Comparison of ENCODE assay signal across 27 mouse cellular contexts in the genomic region with DNA sequence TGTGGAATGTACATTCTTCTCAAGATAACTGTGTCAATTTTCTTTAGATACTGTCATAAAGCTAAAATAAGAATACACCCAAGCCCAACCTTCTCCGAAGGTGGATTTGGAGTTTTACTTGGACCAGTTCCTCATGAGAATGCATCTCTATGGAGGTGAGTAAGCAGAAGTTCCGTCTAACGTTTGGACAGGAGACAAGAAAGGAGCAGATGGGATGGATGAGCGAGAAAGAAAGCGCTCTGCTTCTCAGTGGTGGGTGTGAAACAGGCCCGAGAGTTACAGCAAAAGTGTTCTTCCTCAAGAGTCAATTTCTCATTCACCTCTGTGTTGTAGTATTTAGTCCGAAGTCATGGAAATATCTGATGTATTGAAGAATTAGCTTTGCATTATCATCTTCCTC. TPM values are rescaled to one million over a fixed set of nuclear protein-coding genes. Genes with fewer than 3 reads are reported as not detected.
A peak's percentile ranks its signal among the peaks of the same experiment; 100 is the strongest.
DNase-seq lines count a peak whose midpoint lies in the region; ATAC-seq and TF ChIP-seq lines count a peak whose summit lies in the region.
"Had no signal": no experiment of that assay in that cellular context is flagged by ENCODE, and none has a peak within 500 bp of the region (broad histone marks: within the 10 kb centered on the region; RNA-seq: fewer than 3 reads in every experiment).

No protein-coding gene starts in this region.

- H3K36me3 ChIP-seq in CH12.LX (replicated peaks in 1 of 2; ENCODE audit: control insufficient read depth in 1 of 2, insufficient read depth in 1 of 2, low read length in 1 of 2), result no peaks in the 10 kb centered on the region
- H3K36me3 ChIP-seq in liver, embryonic 12.5 days, result no peaks in the 10 kb centered on the region
- H3K36me3 ChIP-seq: forebrain, embryonic 15.5 days; hindbrain, embryonic 12.5 days; limb, embryonic 15.5 days; midbrain, embryonic 10.5 days; neural tube, embryonic 12.5 days had no signal

- TF ChIP-seq CTCF in CH12.LX (conservative IDR thresholded peaks at IDR 0.05 in 1 of 2, IDR thresholded peaks at IDR 0.05 in 1 of 2; ENCODE audit: low read depth in 2 of 2, low read length in 2 of 2), result no peak
- no peak for TF ChIP-seq CTCF in bone marrow macrophage, adult 2 months (IDR thresholded peaks at IDR 0.05; ENCODE audit: low read depth, low read length)

- TF ChIP-seq RAD21 in CH12.LX (IDR thresholded peaks at IDR 0.05; ENCODE audit: low read depth, low read length), result no peak

- no peak overlapping the region for H3K9ac ChIP-seq in CH12.LX (ENCODE audit: insufficient read depth, low read depth)
- H3K9ac ChIP-seq in liver, embryonic 12.5 days, result no peak overlapping the region
- H3K9ac ChIP-seq: forebrain, embryonic 15.5 days; hindbrain, embryonic 12.5 days; limb, embryonic 15.5 days; liver, postnatal 0 days; neural tube, embryonic 12.5 days had no signal

- H3K79me2 ChIP-seq in CH12.LX (replicated peaks; ENCODE audit: control insufficient read depth, extremely low read depth, insufficient read depth, poor library complexity, severe bottlenecking), result no peaks in the 10 kb centered on the region

- DNase-seq in layer of hippocampus, adult 11-12 months (ENCODE audit: low spot score), result peak; percentile 9
- DNase-seq in layer of hippocampus, adult 9-10 months (ENCODE audit: low spot score), result no peak
- DNase-seq in CH12.LX (ENCODE audit: extremely low read depth), result no peak
- peak; percentile 20 to 24 for DNase-seq in left cerebral cortex, postnatal 14 days (ENCODE audit: low spot score in 2 of 2)
- no peak for DNase-seq in adrenal gland, postnatal 14 days
- DNase-seq: gastrocnemius, postnatal 25 days; kidney, adult 8-10 months; kidney, postnatal 4 days; liver, postnatal 0 days; spleen, adult 18-20 months; thymus, adult 2 months had no signal

- H3K27me3 ChIP-seq in CH12.LX (replicated peaks), result no peaks in the 10 kb centered on the region
- no peaks in the 10 kb centered on the region for H3K27me3 ChIP-seq in liver, embryonic 12.5 days (replicated peaks)
- H3K27me3 ChIP-seq: forebrain, embryonic 15.5 days; hindbrain, embryonic 12.5 days; limb, embryonic 15.5 days; neural tube, embryonic 12.5 days had no signal

- dilution Hi-C loops in CH12.LX (cut with MboI; ENCODE audit: extremely low pct_ligation_motif_present, extremely low pct_unique_long_range_greater_than_20kb, low sequenced_read_pairs), result no loop called here

- H3K27ac ChIP-seq in CH12.LX (ENCODE audit: insufficient read depth, low read depth), result no peak overlapping the region
- peak overlapping the region; percentile 29 for H3K27ac ChIP-seq in bone marrow macrophage, adult 2 months (ENCODE audit: insufficient read depth, low read depth, low read length)
- H3K27ac ChIP-seq in liver, embryonic 12.5 days, result no peak overlapping the region
- H3K27ac ChIP-seq: forebrain, embryonic 15.5 days; hindbrain, embryonic 12.5 days; left cerebral cortex, adult 2 months; limb, embryonic 15.5 days; midbrain, embryonic 10.5 days; neural tube, embryonic 12.5 days had no signal

- in situ Hi-C loops in CH12.LX (cut with MboI; ENCODE audit: low pct_ligation_motif_present, low pct_unique_long_range_greater_than_20kb, low sequenced_read_pairs), result no loop called here

- H3K4me1 ChIP-seq in CH12.LX (ENCODE audit: control insufficient read depth in 1 of 2, insufficient read depth in 2 of 2), result peaks cover 7 to 20% of the 10 kb centered on the region in 2 experiments; a peak in 3 of 4 replicates
- peaks cover 35% of the 10 kb centered on the region for H3K4me1 ChIP-seq in bone marrow macrophage, adult 2 months (ENCODE audit: control insufficient read depth, insufficient read depth, low read length)
- H3K4me1 ChIP-seq in liver, embryonic 12.5 days, result no peaks in the 10 kb centered on the region
- H3K4me1 ChIP-seq: forebrain, embryonic 15.5 days; hindbrain, embryonic 12.5 days; limb, embryonic 15.5 days; midbrain, embryonic 10.5 days; neural tube, embryonic 12.5 days had no signal

- TF ChIP-seq EP300 in CH12.LX (IDR thresholded peaks at IDR 0.05; ENCODE audit: low read length), result peak; percentile 32

- peak overlapping the region; percentile 24; the same call in 1 of the 2 replicates for H3K4me2 ChIP-seq in CH12.LX (ENCODE audit: insufficient read depth, low read depth, poor library complexity, severe bottlenecking)
- H3K4me2 ChIP-seq in liver, embryonic 12.5 days, result no peak overlapping the region
- H3K4me2 ChIP-seq: forebrain, embryonic 15.5 days; hindbrain, embryonic 12.5 days; limb, embryonic 15.5 days; neural tube, embryonic 12.5 days had no signal

- TF ChIP-seq POLR2A in CH12.LX (IDR thresholded peaks at IDR 0.05; ENCODE audit: low read depth, low read length), result no peak
- TF ChIP-seq POLR2A in bone marrow macrophage, adult 2 months (IDR thresholded peaks at IDR 0.05; ENCODE audit: borderline replicate concordance, low read depth, low read length), result no peak

- intact Hi-C loops in left cerebral cortex, postnatal 14 days (cut with DNase I), result no loop called here

- WGBS in liver, embryonic 12.5 days (ENCODE audit: insufficient replicate concordance), result 71% methylated on average over 7 of the region's 7 CpGs

- no peaks in the 10 kb centered on the region for H3K9me3 ChIP-seq in CH12.LX (replicated peaks; ENCODE audit: low read length)
- H3K9me3 ChIP-seq in liver, embryonic 12.5 days (replicated peaks), result no peaks in the 10 kb centered on the region
- H3K9me3 ChIP-seq: forebrain, embryonic 15.5 days; hindbrain, embryonic 12.5 days; limb, embryonic 15.5 days; midbrain, embryonic 10.5 days; neural tube, embryonic 12.5 days had no signal

- no peak for ATAC-seq in liver, embryonic 12.5 days
- ATAC-seq: CD4-positive, CD25-positive, alpha-beta regulatory T cell, adult 4 months; forebrain, embryonic 15.5 days; inflammation-experienced regulatory T-cells, adult 6 months; liver, postnatal 0 days had no signal

- no peak overlapping the region for H3K4me3 ChIP-seq in CH12.LX (replicated peaks in 1 of 3; ENCODE audit: low read depth in 2 of 3, low read length in 2 of 3, poor library complexity in 1 of 3)
- H3K4me3 ChIP-seq in bone marrow macrophage, adult 2 months (ENCODE audit: insufficient read depth, low read length), result no peak overlapping the region
- no peak overlapping the region for H3K4me3 ChIP-seq in liver, embryonic 12.5 days
- H3K4me3 ChIP-seq: forebrain, embryonic 15.5 days; hindbrain, embryonic 12.5 days; left cerebral cortex, adult 2 months; limb, embryonic 15.5 days; midbrain, embryonic 10.5 days; neural tube, embryonic 12.5 days had no signal

TF ChIP-seq in CH12.LX, 34 proteins besides CTCF, POLR2A, EP300 and RAD21:
- TF ChIP-seq IRF4 (IDR thresholded peaks at IDR 0.05; ENCODE audit: low read depth, low read length) (0 out of 2 replicates have a peak, but pooled peaks have one; percentile 29), SMC3 (IDR thresholded peaks at IDR 0.05; ENCODE audit: low read depth, low read length) (no peak), TCF12 (IDR thresholded peaks at IDR 0.05; ENCODE audit: low read depth, low read length) (no peak), E2F4 (IDR thresholded peaks at IDR 0.05; ENCODE audit: insufficient replicate concordance, low read depth, low read length) (no peak), CHD1 (IDR thresholded peaks at IDR 0.05; ENCODE audit: low read depth, low read length) (no peak), MYC (IDR thresholded peaks at IDR 0.05; ENCODE audit: low read depth, low read length) (no peak), MAFK (IDR thresholded peaks at IDR 0.05; ENCODE audit: insufficient replicate concordance, low read length) (peak; percentile 40; the same call in 1 of the 2 replicates), ZKSCAN1 (IDR thresholded peaks at IDR 0.05; ENCODE audit: borderline replicate concordance, low read depth, low read length) (no peak), NRF1 (IDR thresholded peaks at IDR 0.05; ENCODE audit: low read depth, low read length) (no peak)

RNA-seq across cellular contexts. Expression of gene Tnfsf18, which starts 2.7 kb away (rescaled TPM):
- total RNA-seq in CH12.LX (2012; rRNA removed), result 0.42 and 0.71 TPM in 2 replicates
- total RNA-seq in CH12.LX (2014; rRNA removed), result 0.78 and 0.85 TPM in 2 replicates
- polyA plus RNA-seq in CH12.LX (2012; ENCODE audit: insufficient read length, low read depth), result 0.89 and 0.90 TPM in 2 replicates
- polyA plus RNA-seq in bone marrow macrophage, adult 2 months (2012; ENCODE audit: insufficient read depth, insufficient read length, missing spikeins), result not detected in 2 replicates
- not detected for total RNA-seq in left cerebral cortex, postnatal 14 days (2021)
- not detected in 2 replicates for total RNA-seq in adrenal gland, postnatal 14 days (2021)
- polyA plus RNA-seq in liver, embryonic 12.5 days (2016; fragmentation: Nextera tagmentation; extraction: Ambion mirVana), result not detected in 2 replicates
- total RNA-seq: adrenal gland, adult 18-20 months; common myeloid progenitor, adult 5-6 weeks; gastrocnemius, postnatal 25 days; left cerebral cortex, adult 2 months; MEL; monocyte, adult 5-6 weeks had no signal
- polyA plus RNA-seq: CD4-positive, CD25-positive, alpha-beta regulatory T cell, adult 4 months; embryonic facial prominence, embryonic 11.5 days; forebrain, embryonic 15.5 days; heart, postnatal 0 days; hindbrain, embryonic 12.5 days; inflammation-experienced regulatory T-cells, adult 6 months; liver, postnatal 0 days; midbrain, embryonic 10.5 days had no signal

Comparison
In these comparisons a context has a peak if more than half of its experiments do, and no peak if none do; other contexts are left out.
1. DNase-seq: peak in layer of hippocampus, adult 11-12 months (single experiment) and left cerebral cortex, postnatal 14 days (2 of 2); none in layer of hippocampus, adult 9-10 months (single experiment), CH12.LX (single experiment) and adrenal gland, postnatal 14 days (single experiment).